Mouse (Mus musculus) liver, adult 2 months (tissue): ENCODE measurements around the gene Rfwd3. TPM values are rescaled to one million over a fixed set of nuclear protein-coding genes. Genes with fewer than 3 reads are reported as not detected.
A peak's percentile ranks its signal among the peaks of the same experiment; 100 is the strongest.
"Not testable (repeated sequence)": the region's sequence is repeated elsewhere in the genome, so short reads cannot be mapped to it uniquely, and the experiment has no call there.

Experiments used
- DNase-seq: peaks from one replicate; pipeline ENCODE4 v3.0.0-alpha.2; 2011; ENCODE audit warnings: low read depth, low spot score; ENCODE audit errors: extremely low read depth
- H3K27ac ChIP-seq: fragments of 200-500 bp; replicated peaks from 2 replicates; pipeline ENCODE4 v1.5.1; 2012; ENCODE audit warnings: low read depth, mild to moderate bottlenecking, control low read depth, inconsistent platforms, low read length; ENCODE audit not compliant: insufficient read depth
- H3K27me3 ChIP-seq: fragments of 200-500 bp; 2 replicates; pipeline ENCODE4 v1.6.1; 2012; ENCODE audit warnings: mild to moderate bottlenecking, moderate library complexity, low read length, inconsistent platforms; ENCODE audit not compliant: control insufficient read depth, insufficient read depth
- H3K36me3 ChIP-seq: fragments of 200-500 bp; 2 replicates; pipeline ENCODE4 v1.6.1; 2012; ENCODE audit warnings: low read length, inconsistent platforms; ENCODE audit not compliant: control insufficient read depth, insufficient read depth
- H3K4me1 ChIP-seq: fragments of 200-500 bp; 2 replicates; pipeline ENCODE4 v1.6.1; 2011; ENCODE audit warnings: low read length; ENCODE audit not compliant: control insufficient read depth, insufficient read depth
- H3K4me3 ChIP-seq: fragments of 200-500 bp; 2 replicates; pipeline ENCODE4 v1.5.1; 2011; ENCODE audit warnings: low read depth, mild to moderate bottlenecking, control low read depth, low read length, moderate library complexity; ENCODE audit not compliant: insufficient read depth
- H3K79me2 ChIP-seq: fragments of 200-500 bp; 2 replicates; pipeline ENCODE4 v1.6.1; 2012; ENCODE audit warnings: inconsistent platforms, mild to moderate bottlenecking, low read length, moderate library complexity; ENCODE audit not compliant: control insufficient read depth, insufficient read depth
- H3K9ac ChIP-seq: fragments of 200-500 bp; 2 replicates; pipeline ENCODE4 v1.6.1; 2012; ENCODE audit warnings: low read depth, mild to moderate bottlenecking, control low read depth, inconsistent platforms, low read length
- CTCF ChIP-seq: fragments of 200-500 bp; IDR thresholded peaks from 2 replicates; pipeline ENCODE4 v1.5.1; 2011; ENCODE audit warnings: low read depth, low read length, control low read depth
- POLR2A ChIP-seq: fragments of 200-500 bp; IDR thresholded peaks from 2 replicates; pipeline ENCODE4 v1.6.1; 2011; ENCODE audit warnings: low read length, control low read depth; ENCODE audit not compliant: insufficient read depth; ENCODE audit errors: extremely low read depth
- WGBS: fragments of 180-500 bp; shearing (Covaris S2); methylation state at CpG from one replicate; pipeline ENCODE4 v1.1.7; 2018; 5-methylcytosine and 5-hydroxymethylcytosine counted together
- polyA plus RNA-seq: library from polyadenylated mRNA; depleted of rRNA; stranded (reverse); fragments of >200 nt; gene quantifications from 2 replicates; pipeline ENCODE4 v1.2.3, GENCODE M21; 2012
- total RNA-seq: library from RNA; depleted of rRNA; stranded (reverse); fragments of >200 nt; gene quantifications from 2 replicates; pipeline ENCODE4 v1.2.3, GENCODE M21; 2014

Gene Rfwd3
- total and polyA plus RNA-seq, 2 experiments: 6.3 to 12.2 TPM

- H3K27ac ChIP-seq: peak overlapping the region; percentile 53
Measured at GRCm38 (mm10) chr8:111337311-111337889, 37.4 kb upstream of the Rfwd3 start.

GRCm38 (mm10) chr8:111336692-111337091 lies 36.7 kb upstream of the Rfwd3 start:
- Histone ChIP-seq H3K79me2 (no peaks in the 10 kb centered on the region), H3K27me3 (no peaks in the 10 kb centered on the region), H3K4me1 (no peaks in the 10 kb centered on the region), H3K27ac (no peak overlapping the region), H3K9ac (no peak overlapping the region), H3K4me3 (peak overlapping the region; percentile 20; the same call in 1 of the 2 replicates), H3K36me3 (0 out of 2 replicates have a peak, but pooled peaks cover 2% of the 10 kb centered on the region)
- no peak for TF ChIP-seq POLR2A
- no peak for TF ChIP-seq CTCF
- WGBS: 75% methylated on average over 4 of the region's 4 CpGs
- no peak for DNase-seq

More at GRCm38 (mm10) chr8:111337311-111337889, 37.4 kb upstream of the Rfwd3 start:
- Histone ChIP-seq H3K9ac (peak overlapping the region; percentile 14), H3K36me3 (0 out of 2 replicates have a peak, but pooled peaks cover 2% of the 10 kb centered on the region), H3K79me2 (no peaks in the 10 kb centered on the region), H3K27me3 (no peaks in the 10 kb centered on the region), H3K4me1 (no peaks in the 10 kb centered on the region), H3K4me3 (peak overlapping the region; percentile 58)
- 23% methylated on average over 17 of the region's 17 CpGs for WGBS
- no peak for TF ChIP-seq CTCF
- TF ChIP-seq POLR2A: no peak
- peak; percentile 37 for DNase-seq

GRCm38 (mm10) chr8:111325222-111325790 lies 25.3 kb upstream of the Rfwd3 start:
- H3K27me3 ChIP-seq: no peaks in the 10 kb centered on the region
- DNase-seq: no peak
- no peaks in the 10 kb centered on the region for H3K79me2 ChIP-seq
- no peak overlapping the region for H3K9ac ChIP-seq
- no peaks in the 10 kb centered on the region for H3K4me1 ChIP-seq
- 86% methylated on average over 6 of the region's 6 CpGs for WGBS
- TF ChIP-seq POLR2A (no peak), CTCF (no peak)
- no peak overlapping the region for H3K27ac ChIP-seq
- peaks cover 9% of the 10 kb centered on the region; the same call in 1 of the 2 replicates for H3K36me3 ChIP-seq
- H3K4me3 ChIP-seq: no peak overlapping the region

- Histone ChIP-seq H3K27ac (peak overlapping the region; percentile 2; the same call in 1 of the 2 replicates), H3K4me3 (0 out of 2 replicates have a peak overlapping the region, but pooled peaks have one; percentile 1), H3K4me1 (no peaks in the 10 kb centered on the region), H3K9ac (0 out of 2 replicates have a peak overlapping the region, but pooled peaks have one; percentile 9), H3K79me2 (no peaks in the 10 kb centered on the region), H3K27me3 (no peaks in the 10 kb centered on the region), H3K36me3 (peaks cover 5% of the 10 kb centered on the region; the same call in 1 of the 2 replicates)
- DNase-seq: peak; percentile 64
- no peak for TF ChIP-seq CTCF
- TF ChIP-seq POLR2A: no peak
- 35% methylated on average over 12 of the region's 12 CpGs for WGBS
Measured at GRCm38 (mm10) chr8:111314729-111315128, 14.7 kb upstream of the Rfwd3 start.

GRCm38 (mm10) chr8:111313961-111314360 lies 13.9 kb upstream of the Rfwd3 start:
- WGBS: 96% methylated on average over 6 of the region's 6 CpGs
- DNase-seq, H3K27ac ChIP-seq, H3K4me1 ChIP-seq, H3K79me2 ChIP-seq, H3K4me3 ChIP-seq, H3K27me3 ChIP-seq, H3K36me3 ChIP-seq, H3K9ac ChIP-seq: not testable (repeated sequence)

GRCm38 (mm10) chr8:111312758-111313162 lies 12.7 kb upstream of the Rfwd3 start:
- WGBS: 75% methylated on average over 3 of the region's 3 CpGs
- Histone ChIP-seq H3K27ac (no peak overlapping the region), H3K36me3 (peaks cover 5% of the 10 kb centered on the region; the same call in 1 of the 2 replicates), H3K27me3 (no peaks in the 10 kb centered on the region), H3K4me1 (no peaks in the 10 kb centered on the region), H3K79me2 (no peaks in the 10 kb centered on the region), H3K9ac (no peak overlapping the region), H3K4me3 (no peak overlapping the region)
- TF ChIP-seq CTCF (peak; percentile 32), POLR2A (no peak)
- DNase-seq: no peak

- H3K4me1 ChIP-seq, H3K27me3 ChIP-seq, DNase-seq, H3K79me2 ChIP-seq, H3K36me3 ChIP-seq, H3K9ac ChIP-seq, H3K4me3 ChIP-seq, H3K27ac ChIP-seq: not testable (repeated sequence)
- WGBS: 88% methylated on average over 15 of the region's 15 CpGs
Measured at GRCm38 (mm10) chr8:111310006-111310405, 10.0 kb upstream of the Rfwd3 start.
